Mouse (Mus musculus): ENCODE measurements around the gene Gpalpp1. TPM values are rescaled to one million over a fixed set of nuclear protein-coding genes. Genes with fewer than 3 reads are reported as not detected.

Gene Gpalpp1
- polyA plus RNA-seq (2017; shearing (Covaris generic)): 10 to 100 TPM; 10.6 to 12.3 (median 10.6) TPM

DNA sequence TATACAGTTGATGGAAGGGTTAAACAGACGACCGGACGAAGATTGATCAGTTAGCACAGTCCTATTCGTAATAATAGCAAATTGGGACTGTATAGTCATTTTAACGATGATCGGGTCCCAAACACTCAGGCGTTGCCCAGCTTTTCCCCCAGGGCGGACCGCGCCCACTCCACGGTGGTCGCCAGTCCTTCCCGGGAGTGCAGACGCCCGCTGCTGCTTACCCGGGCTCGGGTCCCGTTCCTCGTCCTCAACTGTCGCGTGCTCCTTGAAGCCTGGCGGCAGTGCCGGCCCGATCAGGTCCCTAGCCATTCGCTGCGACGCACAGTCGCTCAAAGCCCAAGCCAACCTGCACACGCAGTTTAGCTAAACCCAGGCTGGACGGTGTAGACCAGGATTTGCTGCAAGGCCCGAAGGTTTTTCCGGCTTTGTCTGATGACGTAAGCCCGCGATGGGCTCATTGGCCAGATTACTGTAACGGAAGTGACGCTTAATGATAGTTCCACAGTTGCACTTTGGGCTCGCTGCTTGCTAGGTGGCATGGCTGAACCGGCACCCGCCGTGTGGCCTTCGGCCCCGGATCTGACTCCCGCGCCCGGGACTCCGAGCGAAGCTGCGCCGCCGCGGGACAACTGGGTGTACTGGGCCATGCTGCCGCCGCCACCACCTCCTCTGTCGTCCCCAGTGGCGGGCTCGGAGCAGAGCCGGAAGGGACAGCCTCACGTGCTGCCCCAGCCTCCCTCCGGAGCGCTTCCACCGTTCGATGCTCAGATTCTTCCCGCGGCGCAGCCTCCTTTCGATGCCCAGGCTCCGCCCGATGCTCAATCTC lies at the start of gene Gpalpp1, which contains the start of gene Nufip1:
Gene Gpalpp1, minus strand, starts transcription at position 365 of the 826 bp plus-strand sequence.
Gene Nufip1, plus strand, starts transcription at position 496 of the 826 bp plus-strand sequence.
- peak; percentile 98 for ATAC-seq

DNA sequence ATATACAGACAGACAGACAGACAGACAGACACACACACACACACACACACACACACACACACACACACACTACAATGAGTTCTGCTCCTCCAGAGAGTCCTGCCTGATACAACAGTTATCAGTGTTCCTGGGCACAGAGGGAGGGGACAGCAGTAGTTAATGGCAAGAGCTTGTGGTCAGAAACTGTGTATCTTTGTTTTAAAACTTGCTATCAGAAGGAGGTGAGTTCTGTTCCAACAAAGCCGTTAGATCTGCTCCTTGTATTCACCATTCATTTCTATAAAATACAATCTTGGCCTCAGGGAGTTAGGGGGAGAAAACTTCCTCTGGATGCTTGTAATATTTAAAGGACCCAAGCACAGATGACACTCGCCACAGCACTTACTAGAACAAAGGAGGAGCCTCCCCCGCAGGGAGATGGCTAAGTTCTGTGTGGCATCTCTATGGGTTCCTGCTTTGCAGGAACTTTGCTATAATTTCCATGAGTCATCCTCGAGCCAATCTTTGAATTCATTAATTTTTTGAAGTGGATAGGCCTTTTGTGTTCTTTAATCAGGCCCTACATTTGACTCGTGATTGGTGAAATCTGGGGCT lies 47.7 kb upstream of the Gpalpp1 start:
- no peak for ATAC-seq

DNA sequence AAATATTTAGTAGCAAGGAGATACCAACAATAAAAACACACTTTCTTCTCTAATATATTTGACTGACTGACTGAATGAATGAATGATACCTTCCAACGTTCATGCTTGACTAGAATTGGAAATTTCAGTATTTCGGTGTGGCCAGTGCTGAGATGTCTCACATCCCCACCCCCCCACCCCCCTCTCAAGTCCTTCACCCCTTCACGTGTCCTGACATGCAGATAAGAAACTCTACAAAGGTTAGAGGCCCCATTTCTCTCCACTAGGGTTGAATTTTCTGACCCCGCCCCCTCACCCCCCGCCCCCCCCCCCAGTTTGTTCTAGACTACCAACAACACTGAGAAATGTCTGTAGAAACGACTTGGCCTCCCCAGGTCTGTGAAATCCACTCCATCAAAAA lies 43.3 kb upstream of the Gpalpp1 start:
- no peak for ATAC-seq

DNA sequence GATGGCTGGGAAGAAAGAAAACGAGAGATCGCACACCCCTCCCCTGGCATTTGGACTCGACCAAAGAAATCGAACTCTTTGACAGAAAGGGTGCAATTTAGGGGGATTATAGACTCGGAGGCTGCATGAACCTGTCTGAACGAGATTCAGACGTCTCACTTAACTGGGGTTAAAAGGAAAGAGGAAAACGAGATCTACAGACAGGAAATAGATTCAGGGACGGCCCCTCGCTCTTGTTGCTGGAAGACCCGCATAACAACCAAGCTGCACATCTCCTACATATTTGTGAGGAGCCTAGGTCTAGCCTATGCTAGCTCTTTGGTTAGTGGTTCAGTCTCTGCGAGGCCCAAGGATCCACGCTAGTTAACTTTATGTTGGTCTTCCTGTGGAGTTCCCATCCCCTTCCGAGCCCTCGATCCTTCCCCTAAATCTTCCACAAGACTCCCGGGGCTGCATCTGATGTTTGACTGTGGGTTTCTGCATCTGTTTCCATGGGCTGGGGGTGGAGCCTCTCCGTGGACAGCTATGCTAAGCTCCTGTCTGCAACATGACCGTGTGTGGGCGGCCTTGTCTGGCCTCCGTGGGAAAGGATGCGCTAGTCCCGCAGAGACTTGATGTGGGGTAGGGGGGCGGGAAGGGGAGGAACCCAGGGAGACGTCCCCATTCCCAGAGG lies 42.6 kb upstream of the Gpalpp1 start:
- peak; percentile 49 for ATAC-seq

DNA sequence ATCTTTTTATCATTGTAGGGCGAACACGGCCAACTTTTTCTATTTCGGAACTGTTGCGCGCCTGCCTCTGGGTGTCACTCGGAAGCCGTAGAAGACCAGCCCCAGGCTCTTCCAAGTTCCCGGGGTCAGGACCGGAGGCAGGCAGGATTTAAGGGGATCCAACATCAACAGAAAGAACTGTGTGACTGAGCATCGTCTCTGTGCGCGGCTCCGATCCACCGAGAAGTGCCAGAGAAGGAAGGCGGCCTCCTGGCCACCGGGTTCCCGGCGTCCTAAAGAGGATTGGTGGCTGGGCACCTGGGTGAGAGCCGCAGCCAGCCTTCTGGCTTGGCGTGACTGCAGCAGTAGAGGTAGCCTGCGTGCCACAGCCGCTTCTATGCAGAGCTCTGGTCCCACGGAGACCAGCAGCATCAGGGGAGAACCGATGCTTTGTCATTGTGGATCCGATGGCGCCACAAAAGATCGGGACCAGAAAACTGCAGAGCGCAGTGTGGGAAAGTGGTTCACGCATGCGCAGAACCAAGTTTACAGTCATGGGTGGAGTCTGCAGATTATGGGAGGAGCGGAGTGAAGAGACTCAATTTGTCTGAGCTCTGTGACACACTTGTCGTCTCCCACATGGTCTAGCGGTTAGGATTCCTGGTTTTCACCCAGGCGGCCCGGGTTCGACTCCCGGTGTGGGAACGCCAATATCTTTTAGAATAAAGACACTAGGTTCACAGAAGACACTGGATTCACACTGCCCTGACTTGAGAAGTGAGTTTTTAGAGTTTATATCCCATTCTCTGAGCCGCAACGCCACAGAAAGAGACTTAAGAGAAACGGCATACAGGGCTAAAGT lies 41.8 kb upstream of the Gpalpp1 start:
- peak; percentile 80 for ATAC-seq

- ATAC-seq: no peak
These were observed 41.2 kb upstream of the Gpalpp1 start for GRCm38 (mm10) chr14:76151820-76152161.

DNA sequence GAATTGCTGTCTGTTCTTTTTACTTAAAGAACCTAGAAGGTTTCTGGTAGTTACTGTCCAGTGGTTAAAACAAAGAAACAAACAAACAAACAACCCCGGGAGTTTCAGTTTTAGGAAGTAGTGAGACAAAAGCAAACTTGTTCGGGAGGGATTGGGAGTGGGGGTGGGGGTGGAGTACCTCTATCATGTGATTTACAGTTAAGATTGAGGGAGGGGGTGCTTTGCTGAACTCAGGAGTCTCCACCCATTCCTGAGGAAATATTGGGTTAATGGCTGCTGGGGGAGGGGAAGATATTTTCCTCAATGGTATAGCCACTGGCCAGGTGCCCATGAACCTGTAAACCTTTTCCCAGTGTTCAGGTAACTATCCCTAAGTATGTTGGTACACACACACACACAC lies 40.5 kb upstream of the Gpalpp1 start:
- no peak for ATAC-seq

- ATAC-seq: no peak
These were observed 39.9 kb upstream of the Gpalpp1 start for GRCm38 (mm10) chr14:76150499-76150898.

GRCm38 (mm10) chr14:76149531-76150179 lies 39.1 kb upstream of the Gpalpp1 start:
- no peak for ATAC-seq

- no peak for ATAC-seq
These were observed 37.7 kb upstream of the Gpalpp1 start for GRCm38 (mm10) chr14:76148294-76148693.

- no peak for ATAC-seq
These were observed 36.5 kb upstream of the Gpalpp1 start for GRCm38 (mm10) chr14:76147061-76147460.

DNA sequence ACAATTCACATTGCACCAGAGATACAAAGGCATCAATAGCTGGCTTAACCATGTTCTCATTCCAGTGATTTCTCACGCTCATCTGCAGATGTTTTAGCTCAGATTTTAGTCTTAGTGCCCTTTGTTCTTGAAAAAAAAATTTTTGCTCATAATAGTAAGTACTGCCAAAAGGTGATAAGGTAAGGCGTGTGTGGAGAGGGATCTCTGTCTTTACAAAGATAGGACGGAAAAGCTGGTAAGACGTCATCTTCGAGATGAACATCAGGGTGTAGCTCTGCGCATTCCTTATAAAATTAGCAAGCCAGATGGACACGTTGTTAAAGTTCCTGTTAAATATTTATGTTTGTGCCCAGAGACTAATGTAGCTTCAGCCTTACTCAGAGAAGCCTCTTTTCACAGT lies 35.3 kb upstream of the Gpalpp1 start:
- ATAC-seq: no peak

DNA sequence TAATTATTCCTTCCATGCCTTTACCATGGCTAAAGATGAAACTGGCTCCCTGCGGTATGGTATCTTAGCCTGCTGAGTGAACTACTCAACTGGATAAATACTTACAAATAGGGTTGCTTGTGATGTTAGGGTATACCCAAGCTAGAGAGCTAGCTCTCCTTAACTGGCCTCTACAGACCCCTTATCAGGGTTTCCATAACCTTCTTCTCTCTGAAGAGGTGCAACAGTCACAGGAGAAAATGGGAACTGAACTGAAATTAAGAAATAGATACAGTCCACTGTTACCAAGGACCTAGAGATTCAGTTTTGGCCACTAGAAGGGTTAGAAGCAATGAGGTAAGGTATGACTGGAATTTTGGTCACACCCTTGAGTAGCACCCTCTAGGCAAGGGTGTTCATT lies 34.7 kb upstream of the Gpalpp1 start:
- ATAC-seq: no peak

GRCm38 (mm10) chr14:76134975-76135374 lies 24.4 kb upstream of the Gpalpp1 start:
- ATAC-seq: no peak

- ATAC-seq: no peak
These were observed 17.6 kb upstream of the Gpalpp1 start for GRCm38 (mm10) chr14:76128174-76128573.

- ATAC-seq: no peak
These were observed 16.8 kb upstream of the Gpalpp1 start for GRCm38 (mm10) chr14:76127311-76127710.

DNA sequence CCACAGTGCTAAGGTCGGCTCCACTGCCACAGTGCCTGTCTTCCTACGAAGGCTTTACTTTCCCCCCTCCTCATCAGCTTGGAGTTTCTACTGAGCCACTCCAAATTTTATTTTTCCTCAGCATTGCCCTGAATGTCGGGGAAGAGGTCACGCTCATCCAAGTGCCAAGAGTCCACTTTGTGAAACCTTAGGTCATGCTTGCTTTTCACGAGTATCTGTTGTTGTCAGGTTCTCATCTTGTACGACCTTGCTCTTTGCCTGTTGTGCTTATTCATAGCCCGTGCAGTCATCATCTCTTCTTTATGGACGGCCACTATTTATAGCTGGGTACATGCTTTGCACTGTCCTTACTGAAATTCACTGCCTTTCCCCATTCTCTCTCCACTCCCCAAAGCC lies 12.1 kb upstream of the Gpalpp1 start:
- no peak for ATAC-seq

- no peak for ATAC-seq
These were observed 11.5 kb upstream of the Gpalpp1 start for GRCm38 (mm10) chr14:76121901-76122662.

DNA sequence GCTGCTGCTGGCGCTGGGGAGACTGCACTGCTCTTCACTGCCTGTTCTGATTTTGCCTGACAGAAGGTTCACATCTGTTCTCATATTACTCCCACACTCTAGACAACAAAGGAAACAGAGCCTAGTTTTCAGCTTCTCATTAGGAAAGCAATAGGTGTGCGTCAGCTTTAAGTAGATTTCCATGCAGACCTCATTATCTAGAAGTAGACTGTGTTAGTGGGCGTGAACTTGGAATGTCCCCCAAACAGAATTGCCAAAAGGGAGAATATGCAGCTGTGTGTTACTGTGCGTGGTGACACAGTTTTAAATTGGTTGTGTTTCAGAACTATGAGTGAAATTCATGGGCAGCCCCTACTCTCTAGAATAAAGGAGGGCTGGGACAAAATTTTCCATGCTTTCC lies 9.9 kb upstream of the Gpalpp1 start:
- ATAC-seq: no peak

- ATAC-seq: peak; percentile 77
These were observed 8.4 kb upstream of the Gpalpp1 start for GRCm38 (mm10) chr14:76118963-76119362.

DNA sequence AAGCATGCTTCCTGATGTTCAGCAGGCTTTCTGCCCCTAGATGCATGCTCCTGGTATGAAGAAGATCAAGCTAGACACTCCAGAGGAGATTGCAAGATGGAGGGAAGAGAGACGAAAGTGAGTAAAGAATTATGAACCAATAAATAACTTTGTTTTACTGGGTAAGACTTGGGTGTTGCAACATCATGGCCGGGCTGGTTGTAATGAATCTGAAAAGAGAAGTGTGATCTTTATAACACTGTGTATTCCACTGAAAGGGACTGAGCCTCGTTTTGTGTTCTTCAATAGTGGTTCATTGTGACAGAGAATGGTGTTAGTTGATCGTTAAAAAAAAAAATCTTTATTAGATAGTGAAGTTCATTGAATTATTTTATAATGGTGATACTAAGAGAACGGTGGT lies 5.2 kb upstream of the Gpalpp1 start:
- no peak for ATAC-seq

Measured in inflammation-experienced regulatory T-cells, adult 6 months (primary cell).